15 mouse cellular contexts compared by ENCODE assay signal in genomic region chr2:30380564-30381376, GRCm38 (mm10). TPM values are rescaled to one million over a fixed set of nuclear protein-coding genes. Genes with fewer than 3 reads are reported as not detected.
DNase-seq lines count a peak whose midpoint lies in the region; ATAC-seq and TF ChIP-seq lines count a peak whose summit lies in the region.
"Had no signal": no experiment of that assay in that cellular context is flagged by ENCODE, and none has a peak within 500 bp of the region (broad histone marks: within the 10 kb centered on the region; RNA-seq: fewer than 3 reads in every experiment).

No protein-coding gene starts in this region.

- H3K27ac ChIP-seq in hindbrain, embryonic 10.5 days: peak overlapping the region; percentile 23; the same call in 1 of the 2 replicates
- no peak overlapping the region for H3K27ac ChIP-seq in hindbrain, embryonic 11.5 days (ENCODE audit: low read depth, low read length)
- 0 out of 2 replicates have a peak overlapping the region, but pooled peaks have one; percentile 11 for H3K27ac ChIP-seq in liver, postnatal 0 days (ENCODE audit: low read depth)
- H3K27ac ChIP-seq: limb, embryonic 12.5 days; neural tube, embryonic 15.5 days had no signal

- no peaks in the 10 kb centered on the region for H3K9me3 ChIP-seq in hindbrain, embryonic 10.5 days
- H3K9me3 ChIP-seq in hindbrain, embryonic 11.5 days (ENCODE audit: control insufficient read depth, low read length): no peaks in the 10 kb centered on the region
- no peaks in the 10 kb centered on the region for H3K9me3 ChIP-seq in liver, postnatal 0 days (ENCODE audit: low read length)
- H3K9me3 ChIP-seq: limb, embryonic 12.5 days; neural tube, embryonic 15.5 days had no signal

- TF ChIP-seq CTCF in liver, postnatal 0 days (IDR thresholded peaks at IDR 0.05; ENCODE audit: low read depth): no peak

- intact Hi-C loops in heart, postnatal 25 days (cut with DNase I): no loop called here

- no peak overlapping the region for H3K4me3 ChIP-seq in hindbrain, embryonic 10.5 days
- no peak overlapping the region for H3K4me3 ChIP-seq in hindbrain, embryonic 11.5 days (ENCODE audit: low read depth, low read length)
- H3K4me3 ChIP-seq in liver, postnatal 0 days (ENCODE audit: low read depth, low read length): no peak overlapping the region
- H3K4me3 ChIP-seq: limb, embryonic 12.5 days; neural tube, embryonic 15.5 days had no signal

- no peak overlapping the region for H3K9ac ChIP-seq in hindbrain, embryonic 11.5 days (ENCODE audit: low read depth, low read length)
- no peak overlapping the region for H3K9ac ChIP-seq in liver, postnatal 0 days (replicated peaks)
- H3K9ac ChIP-seq: limb, embryonic 12.5 days; neural tube, embryonic 15.5 days had no signal

- DNase-seq in adrenal gland, postnatal 10 days: peak; percentile 51
- no peak for DNase-seq in adrenal gland, adult 2 months
- DNase-seq in hindbrain, embryonic 10.5 days (ENCODE audit: low spot score): no peak
- DNase-seq in hindbrain, embryonic 11.5 days (ENCODE audit: low spot score): no peak
- peak; percentile 14 for DNase-seq in heart, postnatal 25 days (ENCODE audit: low spot score)
- DNase-seq in liver, postnatal 0 days: no peak
- no peak for DNase-seq in right cerebral cortex, postnatal 14 days
- no peak for DNase-seq in urinary bladder, postnatal 4 days (ENCODE audit: low spot score in 2 of 2)
- DNase-seq: cerebellum, adult 11-12 months; kidney, adult 9 months; kidney, postnatal 4 days; thymus, postnatal 36 days had no signal

- no peak overlapping the region for H3K4me2 ChIP-seq in hindbrain, embryonic 11.5 days (replicated peaks; ENCODE audit: low read depth, low read length)
- no peak overlapping the region for H3K4me2 ChIP-seq in liver, postnatal 0 days (ENCODE audit: low read depth, low read length)
- H3K4me2 ChIP-seq: limb, embryonic 12.5 days; midbrain, embryonic 11.5 days; neural tube, embryonic 15.5 days had no signal

- 85% methylated on average over 10 of the region's 10 CpGs for WGBS in hindbrain, embryonic 10.5 days
- WGBS in hindbrain, embryonic 11.5 days: 93% methylated on average over 10 of the region's 10 CpGs
- 73% methylated on average over 10 of the region's 10 CpGs for WGBS in liver, postnatal 0 days (ENCODE audit: insufficient replicate concordance)

- H3K4me1 ChIP-seq in hindbrain, embryonic 10.5 days (replicated peaks): no peaks in the 10 kb centered on the region
- H3K4me1 ChIP-seq in hindbrain, embryonic 11.5 days (replicated peaks; ENCODE audit: control insufficient read depth, insufficient read depth, low read length): no peaks in the 10 kb centered on the region
- H3K4me1 ChIP-seq in liver, postnatal 0 days (ENCODE audit: insufficient read depth): peaks cover 3% of the 10 kb centered on the region; the same call in 1 of the 2 replicates
- H3K4me1 ChIP-seq: limb, embryonic 12.5 days; neural tube, embryonic 15.5 days had no signal

- TF ChIP-seq EP300 in liver, postnatal 0 days (IDR thresholded peaks at IDR 0.05; ENCODE audit: low read depth): no peak

- peaks cover 100% of the 10 kb centered on the region for H3K36me3 ChIP-seq in hindbrain, embryonic 10.5 days
- H3K36me3 ChIP-seq in hindbrain, embryonic 11.5 days (ENCODE audit: control insufficient read depth, insufficient read depth, low read length): peaks cover 10% of the 10 kb centered on the region; the same call in 1 of the 2 replicates
- H3K36me3 ChIP-seq in liver, postnatal 0 days (replicated peaks; ENCODE audit: insufficient read depth, low read length): peaks cover 27% of the 10 kb centered on the region

- no peak for ATAC-seq in hindbrain, embryonic 11.5 days (ENCODE audit: low FRiP score)
- ATAC-seq in liver, postnatal 0 days: peak; percentile 16; the same call in 1 of the 2 replicates

- H3K27me3 ChIP-seq in hindbrain, embryonic 10.5 days (ENCODE audit: insufficient read depth, poor library complexity, severe bottlenecking): no peaks in the 10 kb centered on the region
- no peaks in the 10 kb centered on the region for H3K27me3 ChIP-seq in hindbrain, embryonic 11.5 days (ENCODE audit: control insufficient read depth, insufficient read depth, low read length)
- H3K27me3 ChIP-seq in liver, postnatal 0 days (ENCODE audit: insufficient read depth, low read length): no peaks in the 10 kb centered on the region
- H3K27me3 ChIP-seq: limb, embryonic 12.5 days; neural tube, embryonic 15.5 days had no signal

RNA-seq across cellular contexts. Expression of gene Dolpp1, which starts 11.3 kb away (rescaled TPM):
- 10 to 100 TPM; 14.5 to 23.6 TPM for total RNA-seq in adrenal gland, postnatal 10 days (2021)
- 10 to 100 TPM; 16.5 to 21.9 TPM for total RNA-seq in adrenal gland, adult 2 months (2021)
- polyA plus RNA-seq in adrenal gland, adult 2 months (2012; rRNA removed): 70.6 and 82.0 TPM in 2 replicates
- 52.9 and 55.6 TPM in 2 replicates for polyA plus RNA-seq in hindbrain, embryonic 10.5 days (2016; fragmentation: Nextera tagmentation; extraction: Ambion mirVana)
- polyA plus RNA-seq in hindbrain, embryonic 11.5 days (2014; fragmentation: Nextera tagmentation; extraction: Ambion mirVana): 41.9 and 44.5 TPM in 2 replicates
- 10 to 100 TPM in 1 of 2 experiments, 1 to 10 TPM in 1; 8.3 to 10.4 TPM for total RNA-seq in heart, postnatal 25 days (2021)
- 12.0 and 12.2 TPM in 2 replicates for polyA plus RNA-seq in liver, postnatal 0 days (2015; fragmentation: Nextera tagmentation; extraction: Ambion mirVana)

RNA-seq across cellular contexts. Expression of gene Miga2, which starts 16.7 kb away (rescaled TPM):
- 100 to 1,000 TPM in 1 of 2 experiments, 10 to 100 TPM in 1; 97.5 to 111 TPM for total RNA-seq in adrenal gland, postnatal 10 days (2021)
- 100 to 1,000 TPM in 1 of 2 experiments, 10 to 100 TPM in 1; 71.7 to 111 TPM for total RNA-seq in adrenal gland, adult 2 months (2021)
- polyA plus RNA-seq in adrenal gland, adult 2 months (2012; rRNA removed): 55.8 and 68.1 TPM in 2 replicates
- 29.7 and 33.6 TPM in 2 replicates for polyA plus RNA-seq in hindbrain, embryonic 10.5 days (2016; fragmentation: Nextera tagmentation; extraction: Ambion mirVana)
- polyA plus RNA-seq in hindbrain, embryonic 11.5 days (2014; fragmentation: Nextera tagmentation; extraction: Ambion mirVana): 13.9 and 18.6 TPM in 2 replicates
- total RNA-seq in heart, postnatal 25 days (2021): 10 to 100 TPM; 68.5 to 74.0 TPM
- 7.6 and 8.2 TPM in 2 replicates for polyA plus RNA-seq in liver, postnatal 0 days (2015; fragmentation: Nextera tagmentation; extraction: Ambion mirVana)

RNA-seq across cellular contexts. Expression of gene Sh3glb2, which starts 21.6 kb away (rescaled TPM):
- total RNA-seq in adrenal gland, postnatal 10 days (2021): 10 to 100 TPM; 70.9 to 89.7 TPM
- total RNA-seq in adrenal gland, adult 2 months (2021): 10 to 100 TPM; 74.8 to 80.1 TPM
- polyA plus RNA-seq in adrenal gland, adult 2 months (2012; rRNA removed): 270 and 325 TPM in 2 replicates
- 80.5 and 89.3 TPM in 2 replicates for polyA plus RNA-seq in hindbrain, embryonic 10.5 days (2016; fragmentation: Nextera tagmentation; extraction: Ambion mirVana)
- 42.6 and 48.5 TPM in 2 replicates for polyA plus RNA-seq in hindbrain, embryonic 11.5 days (2014; fragmentation: Nextera tagmentation; extraction: Ambion mirVana)
- 10 to 100 TPM; 39.7 to 40.3 TPM for total RNA-seq in heart, postnatal 25 days (2021)
- 13.9 and 14.4 TPM in 2 replicates for polyA plus RNA-seq in liver, postnatal 0 days (2015; fragmentation: Nextera tagmentation; extraction: Ambion mirVana)

RNA-seq across cellular contexts. Expression of gene Crat, which starts 34.8 kb away (rescaled TPM):
- 100 to 1,000 TPM; 317 to 355 TPM for total RNA-seq in adrenal gland, postnatal 10 days (2021)
- total RNA-seq in adrenal gland, adult 2 months (2021): 100 to 1,000 TPM; 216 to 274 TPM
- 326 and 448 TPM in 2 replicates for polyA plus RNA-seq in adrenal gland, adult 2 months (2012; rRNA removed)
- 22.4 and 26.7 TPM in 2 replicates for polyA plus RNA-seq in hindbrain, embryonic 10.5 days (2016; fragmentation: Nextera tagmentation; extraction: Ambion mirVana)
- polyA plus RNA-seq in hindbrain, embryonic 11.5 days (2014; fragmentation: Nextera tagmentation; extraction: Ambion mirVana): 21.5 and 27.5 TPM in 2 replicates
- total RNA-seq in heart, postnatal 25 days (2021): 100 to 1,000 TPM; 433 to 486 TPM
- polyA plus RNA-seq in liver, postnatal 0 days (2015; fragmentation: Nextera tagmentation; extraction: Ambion mirVana): 57.5 and 64.3 TPM in 2 replicates

RNA-seq across cellular contexts. Expression of gene Ptpa, which starts 35.1 kb away (rescaled TPM):
- total RNA-seq in adrenal gland, postnatal 10 days (2021): 100 to 1,000 TPM; 152 to 170 TPM
- 100 to 1,000 TPM; 124 to 147 TPM for total RNA-seq in adrenal gland, adult 2 months (2021)
- 235 and 242 TPM in 2 replicates for polyA plus RNA-seq in adrenal gland, adult 2 months (2012; rRNA removed)
- 149 and 151 TPM in 2 replicates for polyA plus RNA-seq in hindbrain, embryonic 10.5 days (2016; fragmentation: Nextera tagmentation; extraction: Ambion mirVana)
- polyA plus RNA-seq in hindbrain, embryonic 11.5 days (2014; fragmentation: Nextera tagmentation; extraction: Ambion mirVana): 55.4 and 62.8 TPM in 2 replicates
- total RNA-seq in heart, postnatal 25 days (2021): 10 to 100 TPM; 91.2 to 92.3 TPM
- 65.6 and 76.8 TPM in 2 replicates for polyA plus RNA-seq in liver, postnatal 0 days (2015; fragmentation: Nextera tagmentation; extraction: Ambion mirVana)

Comparison
In these comparisons a context has a peak if more than half of its experiments do, and no peak if none do; other contexts are left out.
1. DNase-seq: peak in adrenal gland, postnatal 10 days (single experiment) and heart, postnatal 25 days (single experiment); none in adrenal gland, adult 2 months (single experiment), hindbrain, embryonic 10.5 days (single experiment), hindbrain, embryonic 11.5 days (single experiment), liver, postnatal 0 days (single experiment), right cerebral cortex, postnatal 14 days (single experiment) and urinary bladder, postnatal 4 days (0 of 2).